Mouse (Mus musculus) 3T3-L1 (cell line): ENCODE data around the gene Ldlrad1.

ENCODE experiments used
- DNase-seq: peaks from one replicate; pipeline ENCODE4 v3.0.0-alpha.2; 2015; ENCODE audit warnings: low read depth, low spot score

The Ldlrad1 gene

GRCm38 (mm10) chr4:107260001-107260400 is 51.0 kb downstream of the Ldlrad1 start:
- no peak for DNase-seq
